Mouse (Mus musculus) MEL (cell line): Measurements from ENCODE around the gene Epb41l1. TPM values are rescaled to one million over a fixed set of nuclear protein-coding genes. Genes with fewer than 3 reads are reported as not detected.

ENCODE experiments used
- DNase-seq: peaks from one replicate; pipeline ENCODE4 v3.0.0; 2011; ENCODE audit warnings: low read depth, low spot score
- H3K27ac ChIP-seq: 2 replicates; pipeline ENCODE4 v1.5.1; 2012; ENCODE audit warnings: low read depth, mild to moderate bottlenecking, control low read depth, low read length, moderate library complexity; ENCODE audit not compliant: control insufficient read depth
- H3K27me3 ChIP-seq, 2 experiments: fragments of 150-350 bp in 1 of 2; sonication (generic) in 1 of 2; 2 replicates each; pipeline ENCODE4 v1.6.1; 2012; ENCODE audit warnings: low read length in 2 of 2, mild to moderate bottlenecking in 2 of 2, improper control_type of control experiment in 1 of 2, moderate library complexity in 1 of 2; ENCODE audit not compliant: insufficient read depth in 2 of 2, control insufficient read depth in 1 of 2
- H3K36me3 ChIP-seq, 2 experiments: 2 replicates each; pipeline ENCODE4 v1.6.1; 2012 to 2014; ENCODE audit warnings: low read length in 2 of 2, improper control_type of control experiment in 1 of 2, inconsistent platforms in 1 of 2, mild to moderate bottlenecking in 1 of 2; ENCODE audit not compliant: insufficient read depth in 2 of 2, control insufficient read depth in 1 of 2
- H3K4me1 ChIP-seq, 2 experiments: fragments of 150-350 bp in 1 of 2; sonication (generic) in 1 of 2; 2 replicates each; pipeline ENCODE4 v1.6.1; 2012; ENCODE audit warnings: low read length in 2 of 2, improper control_type of control experiment in 1 of 2, mild to moderate bottlenecking in 1 of 2; ENCODE audit not compliant: insufficient read depth in 2 of 2, control insufficient read depth in 1 of 2
- H3K4me3 ChIP-seq, 2 experiments: fragments of 150-350 bp in 1 of 2; sonication (generic) in 1 of 2; 2 replicates each; pipeline ENCODE4 v1.5.1; 2012; ENCODE audit warnings: low read depth in 2 of 2, low read length in 2 of 2, mild to moderate bottlenecking in 2 of 2, moderate library complexity in 2 of 2, control low read depth in 1 of 2, improper control_type of control experiment in 1 of 2; ENCODE audit not compliant: control insufficient read depth in 1 of 2, insufficient read depth in 1 of 2
- H3K79me2 ChIP-seq: 2 replicates; pipeline ENCODE4 v1.6.1; 2012; ENCODE audit warnings: mild to moderate bottlenecking, low read length, moderate library complexity; ENCODE audit not compliant: control insufficient read depth, poor library complexity, insufficient read depth
- H3K9ac ChIP-seq: 2 replicates; pipeline ENCODE4 v1.6.1; 2012; ENCODE audit warnings: low read depth, mild to moderate bottlenecking, control low read depth, low read length, moderate library complexity; ENCODE audit not compliant: control insufficient read depth, poor library complexity, severe bottlenecking
- H3K9me3 ChIP-seq: fragments of 150-350 bp; sonication (generic); replicated peaks from 2 replicates; pipeline ENCODE4 v1.6.1; 2012; ENCODE audit warnings: mild to moderate bottlenecking, low read length, improper control_type of control experiment, moderate library complexity; ENCODE audit not compliant: insufficient read depth
- BHLHE40 ChIP-seq: IDR thresholded peaks from 2 replicates; pipeline ENCODE4 v1.6.1; 2012; ENCODE audit warnings: low read depth, mild to moderate bottlenecking, inconsistent platforms, low read length, improper control_type of control experiment, borderline replicate concordance
- CHD2 ChIP-seq: IDR thresholded peaks from 2 replicates; pipeline ENCODE4 v1.6.1; 2011; ENCODE audit warnings: low read length, improper control_type of control experiment
- CTCF ChIP-seq, 3 experiments: IDR thresholded peaks in 2 of 3; conservative IDR thresholded peaks in 1 of 3; 2 replicates each; pipeline ENCODE4 v1.5.1; 2011 to 2012; ENCODE audit warnings: low read length in 3 of 3, low read depth in 2 of 3, mild to moderate bottlenecking in 2 of 3, improper control_type of control experiment in 1 of 3, inconsistent platforms in 1 of 3, mixed read lengths in 1 of 3, moderate library complexity in 1 of 3; ENCODE audit not compliant: control insufficient read depth in 1 of 3, insufficient read depth in 1 of 3, poor library complexity in 1 of 3, severe bottlenecking in 1 of 3
- HCFC1 ChIP-seq: IDR thresholded peaks from 2 replicates; pipeline ENCODE4 v1.6.1; 2012; ENCODE audit warnings: low read depth, mild to moderate bottlenecking, inconsistent platforms, low read length, improper control_type of control experiment, moderate library complexity
- JUND ChIP-seq: IDR thresholded peaks from 2 replicates; pipeline ENCODE4 v1.6.1; 2011; ENCODE audit warnings: low read depth, mild to moderate bottlenecking, improper control_type of control experiment, low read length
- MEF2A ChIP-seq: IDR thresholded peaks from 2 replicates; pipeline ENCODE4 v1.6.1; 2014; ENCODE audit warnings: low read depth, mild to moderate bottlenecking, inconsistent platforms, low read length, improper control_type of control experiment; ENCODE audit not compliant: poor library complexity, insufficient replicate concordance, severe bottlenecking; ENCODE audit errors: extremely low read depth
- MXI1 ChIP-seq: IDR thresholded peaks from 2 replicates; pipeline ENCODE4 v1.6.1; 2011; ENCODE audit warnings: mild to moderate bottlenecking, low read depth, low read length, improper control_type of control experiment
- POLR2AphosphoS2 ChIP-seq: IDR thresholded peaks from 2 replicates; pipeline ENCODE4 v1.6.1; 2011; ENCODE audit warnings: low read length, improper control_type of control experiment
- SMC3 ChIP-seq: IDR thresholded peaks from 2 replicates; pipeline ENCODE4 v1.6.1; 2011; ENCODE audit warnings: low read depth, low read length, improper control_type of control experiment
- TCF12 ChIP-seq: IDR thresholded peaks from 2 replicates; pipeline ENCODE4 v1.6.1; 2014; ENCODE audit warnings: low read depth, mild to moderate bottlenecking, inconsistent platforms, low read length, improper control_type of control experiment, moderate library complexity
- USF2 ChIP-seq, 2 experiments: IDR thresholded peaks; 2 replicates each; pipeline ENCODE4 v1.6.1; 2011 to 2012; ENCODE audit warnings: improper control_type of control experiment in 2 of 2, low read length in 2 of 2, borderline replicate concordance in 1 of 2, inconsistent platforms in 1 of 2, low read depth in 1 of 2, mild to moderate bottlenecking in 1 of 2; ENCODE audit not compliant: insufficient read depth in 1 of 2
- ZC3H11A ChIP-seq: IDR thresholded peaks from 2 replicates; pipeline ENCODE4 v1.6.1; 2012; ENCODE audit warnings: low read depth, mild to moderate bottlenecking, inconsistent platforms, low read length, improper control_type of control experiment
- ZMIZ1 ChIP-seq: IDR thresholded peaks from 2 replicates; pipeline ENCODE4 v1.6.1; 2012; ENCODE audit warnings: low read depth, mild to moderate bottlenecking, inconsistent platforms, low read length, improper control_type of control experiment, moderate library complexity
- polyA plus RNA-seq, 2 experiments: library from polyadenylated mRNA; stranded (reverse) in 1 of 2; unstranded in 1 of 2; fragments of >175 nt in 1 of 2; fragments of >200 nt in 1 of 2; gene quantifications; 2 replicates each; pipeline versions ENCODE4 v1.2.1 to v1.2.4; 2012; ENCODE audit warnings: low replicate concordance in 2 of 2, low read depth in 1 of 2; ENCODE audit not compliant: insufficient read length in 2 of 2, insufficient read depth in 1 of 2, missing spikeins in 1 of 2
- total RNA-seq: library from RNA; depleted of rRNA; stranded (reverse); fragments of 300-350 nt; gene quantifications from 2 replicates; pipeline ENCODE4 v1.2.3, GENCODE M21; 2012

Gene Epb41l1
- total and polyA plus RNA-seq, 3 experiments = 1.5 to 7.3 TPM; not detected in 1

GRCm38 (mm10) chr2:156486086-156486751 lies 65.5 kb downstream of the Epb41l1 start:
- no peak overlapping the region for H3K4me3 ChIP-seq
- no peak overlapping the region for H3K9ac ChIP-seq
- TF ChIP-seq BHLHE40 (no peak), ZMIZ1 (no peak), CHD2 (no peak), TCF12 (no peak), USF2 (IDR thresholded peaks at IDR 0.05; ENCODE audit: borderline replicate concordance in 1 of 2, insufficient read depth in 1 of 2, low read depth in 1 of 2, low read length in 2 of 2) (no peak), CTCF (IDR thresholded peaks at IDR 0.05 in 2 of 3, conservative IDR thresholded peaks at IDR 0.05 in 1 of 3; ENCODE audit: control insufficient read depth in 1 of 3, insufficient read depth in 1 of 3, low read depth in 2 of 3, low read length in 3 of 3, poor library complexity in 1 of 3, severe bottlenecking in 1 of 3) (no peak)
- H3K27me3 ChIP-seq = no peaks in the 10 kb centered on the region
- no peaks in the 10 kb centered on the region for H3K79me2 ChIP-seq
- H3K4me1 ChIP-seq = no peaks in the 10 kb centered on the region
- no peaks in the 10 kb centered on the region for H3K36me3 ChIP-seq
- no peaks in the 10 kb centered on the region for H3K9me3 ChIP-seq
- no peak for DNase-seq
- no peak overlapping the region for H3K27ac ChIP-seq

GRCm38 (mm10) chr2:156487589-156488160 lies 67.0 kb downstream of the Epb41l1 start:
- Histone ChIP-seq H3K27ac (no peak overlapping the region), H3K79me2 (no peaks in the 10 kb centered on the region), H3K36me3 (no peaks in the 10 kb centered on the region), H3K4me1 (no peaks in the 10 kb centered on the region), H3K27me3 (no peaks in the 10 kb centered on the region), H3K4me3 (no peak overlapping the region), H3K9me3 (no peaks in the 10 kb centered on the region), H3K9ac (no peak overlapping the region)
- TF ChIP-seq JUND (no peak), POLR2AphosphoS2 (no peak), CHD2 (no peak), ZC3H11A (no peak), MEF2A (no peak), SMC3 (no peak), HCFC1 (no peak), MXI1 (no peak)
- no peak for DNase-seq
